Mouse (Mus musculus) heart, embryonic 11.5 days (tissue): ENCODE results near the gene Serp1. TPM values are rescaled to one million over a fixed set of nuclear protein-coding genes. Genes with fewer than 3 reads are reported as not detected.
"Not testable (repeated sequence)": the region's sequence is repeated elsewhere in the genome, so short reads cannot be mapped to it uniquely, and the experiment has no call there.

Experiments
- ATAC-seq: fragments of 200-750 bp; cut with Nextera tagmentation; replicated peaks from 2 replicates; pipeline ENCODE4 v1.8.0; 2017; ENCODE audit warnings: moderate library complexity; ENCODE audit not compliant: insufficient number of reproducible peaks, low FRiP score, low TSS enrichment
- H3K27ac ChIP-seq: fragments of 300-500 bp; sonication (generic); 2 replicates; pipeline ENCODE4 v1.5.1; 2014; ENCODE audit warnings: mild to moderate bottlenecking, low read depth, low read length
- H3K27me3 ChIP-seq: fragments of 300-500 bp; sonication (generic); 2 replicates; pipeline ENCODE4 v1.6.1; 2014; ENCODE audit warnings: mild to moderate bottlenecking, low read length, mixed read lengths; ENCODE audit not compliant: control insufficient read depth, insufficient read depth
- H3K36me3 ChIP-seq: fragments of 300-500 bp; sonication (generic); 2 replicates; pipeline ENCODE4 v1.6.1; 2014; ENCODE audit warnings: mild to moderate bottlenecking, low read length, moderate library complexity, mixed read lengths; ENCODE audit not compliant: control insufficient read depth, insufficient read depth
- H3K4me1 ChIP-seq: fragments of 300-500 bp; sonication (generic); 2 replicates; pipeline ENCODE4 v1.6.1; 2014; ENCODE audit warnings: low read length; ENCODE audit not compliant: control insufficient read depth, insufficient read depth
- H3K4me2 ChIP-seq: fragments of 300-500 bp; sonication (generic); 2 replicates; pipeline ENCODE4 v1.6.1; 2014; ENCODE audit warnings: mild to moderate bottlenecking, moderate library complexity
- H3K4me3 ChIP-seq: fragments of 300-500 bp; sonication (generic); 2 replicates; pipeline ENCODE4 v1.5.1; 2014; ENCODE audit warnings: low read depth, low read length
- H3K9ac ChIP-seq: fragments of 300-500 bp; sonication (generic); 2 replicates; pipeline ENCODE4 v1.6.1; 2014; ENCODE audit warnings: mild to moderate bottlenecking, low read depth, low read length, moderate library complexity
- H3K9me3 ChIP-seq: fragments of 300-500 bp; sonication (generic); replicated peaks from 2 replicates; pipeline ENCODE4 v1.6.1; 2016; ENCODE audit warnings: low read length; ENCODE audit not compliant: control insufficient read depth
- WGBS: fragments of 180-500 bp; shearing (Covaris S2); extraction: QIAGEN DNeasy Blood & Tissue Kit; methylation state at CpG from one replicate; pipeline ENCODE4 v1.1.7; 2014; ENCODE audit not compliant: insufficient replicate concordance; 5-methylcytosine and 5-hydroxymethylcytosine counted together
- polyA plus RNA-seq: library from polyadenylated mRNA; unstranded; fragments of >200 nt; fragmentation: Nextera tagmentation; extraction: Ambion mirVana; gene quantifications from 2 replicates; pipeline ENCODE4 v1.2.1, GENCODE M21; 2014

Serp1 gene
- polyA plus RNA-seq, 1 experiment from 2014 or later = 107 TPM

GRCm38 (mm10) chr3:58501961-58502360, 23.7 kb downstream of the Serp1 start:
- no peaks in the 10 kb centered on the region for H3K4me1 ChIP-seq
- H3K4me3 ChIP-seq = no peak overlapping the region
- no peak overlapping the region for H3K9ac ChIP-seq
- no peaks in the 10 kb centered on the region for H3K36me3 ChIP-seq
- ATAC-seq = no peak
- H3K27me3 ChIP-seq = no peaks in the 10 kb centered on the region
- 30% methylated on average over 2 of the region's 2 CpGs for WGBS
- H3K9me3 ChIP-seq = no peaks in the 10 kb centered on the region
- no peak overlapping the region for H3K27ac ChIP-seq
- H3K4me2 ChIP-seq = no peak overlapping the region

- no peaks in the 10 kb centered on the region for H3K4me1 ChIP-seq
- no peak overlapping the region for H3K27ac ChIP-seq
- H3K9ac ChIP-seq = no peak overlapping the region
- no peak overlapping the region for H3K4me2 ChIP-seq
- WGBS = 68% methylated on average over 4 of the region's 4 CpGs
- no peaks in the 10 kb centered on the region for H3K9me3 ChIP-seq
- H3K36me3 ChIP-seq = no peaks in the 10 kb centered on the region
- no peak for ATAC-seq
- H3K27me3 ChIP-seq = no peaks in the 10 kb centered on the region
- no peak overlapping the region for H3K4me3 ChIP-seq
Measured at GRCm38 (mm10) chr3:58493621-58494020, 32.1 kb downstream of the Serp1 start.

GRCm38 (mm10) chr3:58490787-58491186, 34.9 kb downstream of the Serp1 start:
- Histone ChIP-seq H3K4me2 (no peak overlapping the region), H3K27ac (no peak overlapping the region), H3K9ac (no peak overlapping the region), H3K9me3 (no peaks in the 10 kb centered on the region), H3K4me1 (no peaks in the 10 kb centered on the region), H3K4me3 (no peak overlapping the region), H3K27me3 (no peaks in the 10 kb centered on the region), H3K36me3 (no peaks in the 10 kb centered on the region)
- WGBS = 67% methylated on average over 7 of the region's 7 CpGs
- no peak for ATAC-seq

- Histone ChIP-seq H3K27ac (no peak overlapping the region), H3K9ac (no peak overlapping the region), H3K4me2 (no peak overlapping the region), H3K4me1 (no peaks in the 10 kb centered on the region), H3K4me3 (no peak overlapping the region), H3K27me3 (no peaks in the 10 kb centered on the region), H3K9me3 (no peaks in the 10 kb centered on the region), H3K36me3 (no peaks in the 10 kb centered on the region)
- 69% methylated on average over 8 of the region's 8 CpGs for WGBS
- no peak for ATAC-seq
Measured at GRCm38 (mm10) chr3:58487999-58488775, 37.5 kb downstream of the Serp1 start.

- no peaks in the 10 kb centered on the region for H3K36me3 ChIP-seq
- H3K9ac ChIP-seq = no peak overlapping the region
- H3K27ac ChIP-seq = no peak overlapping the region
- H3K4me3 ChIP-seq = no peak overlapping the region
- H3K4me2 ChIP-seq = no peak overlapping the region
- H3K4me1 ChIP-seq = no peaks in the 10 kb centered on the region
- WGBS = 65% methylated on average over 3 of the region's 3 CpGs
- H3K9me3 ChIP-seq = no peaks in the 10 kb centered on the region
- ATAC-seq = no peak
- no peaks in the 10 kb centered on the region for H3K27me3 ChIP-seq
Measured at GRCm38 (mm10) chr3:58487121-58487520, 38.6 kb downstream of the Serp1 start.

GRCm38 (mm10) chr3:58485883-58486282, 39.8 kb downstream of the Serp1 start:
- H3K4me3 ChIP-seq = no peak overlapping the region
- H3K36me3 ChIP-seq = no peaks in the 10 kb centered on the region
- H3K27me3 ChIP-seq = no peaks in the 10 kb centered on the region
- no peaks in the 10 kb centered on the region for H3K9me3 ChIP-seq
- H3K4me1 ChIP-seq = no peaks in the 10 kb centered on the region
- H3K4me2 ChIP-seq = no peak overlapping the region
- H3K9ac ChIP-seq = no peak overlapping the region
- no peak overlapping the region for H3K27ac ChIP-seq
- WGBS = 65% methylated on average over 7 of the region's 7 CpGs
- no peak for ATAC-seq

GRCm38 (mm10) chr3:58478755-58479455, 46.8 kb downstream of the Serp1 start:
- WGBS = 73% methylated on average over 2 of the region's 2 CpGs
- Histone ChIP-seq H3K27ac (no peak overlapping the region), H3K4me3 (no peak overlapping the region), H3K9ac (no peak overlapping the region), H3K27me3 (no peaks in the 10 kb centered on the region), H3K4me2 (no peak overlapping the region), H3K9me3 (no peaks in the 10 kb centered on the region), H3K36me3 (no peaks in the 10 kb centered on the region), H3K4me1 (no peaks in the 10 kb centered on the region)
- ATAC-seq = no peak

- 82% methylated on average over 1 of the region's 1 CpGs for WGBS
- not testable (repeated sequence) for ATAC-seq
Measured at GRCm38 (mm10) chr3:58475298-58475697, 50.4 kb downstream of the Serp1 start.

More at GRCm38 (mm10) chr3:58475298-58475697, 50.4 kb downstream of the Serp1 start:
- not testable (repeated sequence) for H3K9ac ChIP-seq, H3K9me3 ChIP-seq, H3K27ac ChIP-seq, H3K27me3 ChIP-seq, H3K4me2 ChIP-seq, H3K4me1 ChIP-seq, H3K36me3 ChIP-seq, H3K4me3 ChIP-seq
